In the genomic region with DNA sequence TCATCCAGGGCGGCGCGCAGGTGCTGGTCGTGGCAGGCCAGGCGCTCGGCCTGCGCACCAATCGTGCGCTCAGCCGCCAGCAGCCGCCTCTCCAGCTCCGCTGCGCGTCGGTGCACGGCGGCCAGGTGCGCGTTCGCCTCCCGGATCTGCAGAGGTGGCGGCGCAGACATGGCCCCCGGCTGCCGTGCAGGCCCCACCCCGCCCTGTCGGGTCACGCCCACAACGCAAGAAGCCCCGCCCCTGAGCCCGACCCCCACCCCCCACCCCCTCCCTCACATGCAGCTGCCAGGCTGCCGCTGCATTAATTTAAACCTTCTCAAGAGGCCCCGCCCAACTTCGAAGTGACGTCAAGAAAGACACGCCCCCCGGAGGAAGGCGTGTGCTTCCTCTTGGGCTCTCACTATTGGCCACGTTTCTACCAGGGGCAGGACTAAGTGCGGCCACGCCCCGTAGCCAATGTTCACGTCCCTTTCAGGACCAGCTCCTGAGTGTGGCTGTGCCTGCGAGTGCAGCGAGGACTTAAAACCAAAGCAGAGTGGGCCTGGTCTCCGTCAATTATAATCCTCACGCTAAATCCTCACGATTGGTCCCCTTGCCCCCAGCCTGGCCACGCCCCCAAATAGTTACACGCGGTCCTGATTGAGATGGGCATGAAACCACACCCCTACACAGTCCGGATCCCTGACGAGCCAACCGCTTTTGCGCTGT, we compare ENCODE assay signal across 7 mouse cellular contexts. TPM values are rescaled to one million over a fixed set of nuclear protein-coding genes. Genes with fewer than 3 reads are reported as not detected.
DNase-seq lines count a peak whose midpoint lies in the region; ATAC-seq lines count a peak whose summit lies in the region.

No protein-coding gene starts in this region.

- no peaks in the 10 kb centered on the region for H3K9me3 ChIP-seq in intestine, embryonic 15.5 days
- H3K9me3 ChIP-seq in midbrain, embryonic 10.5 days (replicated peaks), result no peaks in the 10 kb centered on the region

- ATAC-seq in intestine, embryonic 15.5 days, result peak; percentile 93

- peak overlapping the region; percentile 80 for H3K9ac ChIP-seq in intestine, embryonic 15.5 days

- no peaks in the 10 kb centered on the region for H3K27me3 ChIP-seq in intestine, embryonic 15.5 days (replicated peaks)
- no peaks in the 10 kb centered on the region for H3K27me3 ChIP-seq in midbrain, embryonic 10.5 days (ENCODE audit: low read depth, poor library complexity, severe bottlenecking)

- peak overlapping the region; percentile 79 for H3K4me2 ChIP-seq in intestine, embryonic 15.5 days (replicated peaks)

- peaks cover 7% of the 10 kb centered on the region; the same call in 1 of the 2 replicates for H3K36me3 ChIP-seq in intestine, embryonic 15.5 days
- peaks cover 30% of the 10 kb centered on the region for H3K36me3 ChIP-seq in midbrain, embryonic 10.5 days

- H3K27ac ChIP-seq in intestine, embryonic 15.5 days, result peak overlapping the region; percentile 84
- peak overlapping the region; percentile 94 for H3K27ac ChIP-seq in midbrain, embryonic 10.5 days (replicated peaks)

- under 1% methylated on average over 55 of the region's 55 CpGs for WGBS in intestine, embryonic 15.5 days
- under 1% methylated on average over 55 of the region's 55 CpGs for WGBS in midbrain, embryonic 10.5 days

- peak overlapping the region; percentile 80 for H3K4me3 ChIP-seq in intestine, embryonic 15.5 days (replicated peaks)
- H3K4me3 ChIP-seq in midbrain, embryonic 10.5 days, result peak overlapping the region; percentile 88

- intact Hi-C loops in gastrocnemius, postnatal 36 days (cut with DNase I), result no loop called here
- intact Hi-C loops in left cerebral cortex, postnatal 25 days (cut with DNase I), result loop anchor here (5.0 kb wide), 1 partner anchor 45 kb away; a partner anchor contains a TSS

- DNase-seq in adrenal gland, adult 2 months, result peak; percentile 97
- peak; percentile 99 for DNase-seq in embryo, embryonic 11.5 days (ENCODE audit: low read depth, low spot score)
- peak; percentile 93 to 98 for DNase-seq in gastrocnemius, postnatal 36 days
- peak; percentile 97 to 99 for DNase-seq in left cerebral cortex, postnatal 25 days (ENCODE audit: low spot score in 2 of 2)
- peak; percentile 98 for DNase-seq in midbrain, embryonic 10.5 days (ENCODE audit: low spot score)
- peak; percentile 91 for DNase-seq in right cerebral cortex, postnatal 4 days

- H3K4me1 ChIP-seq in intestine, embryonic 15.5 days (replicated peaks), result peaks cover 24% of the 10 kb centered on the region
- peaks cover 41% of the 10 kb centered on the region for H3K4me1 ChIP-seq in midbrain, embryonic 10.5 days

RNA-seq across cellular contexts. Expression of a gene that starts 0.8 kb away (rescaled TPM):
- total RNA-seq in adrenal gland, adult 2 months (2021), result 100 to 1,000 TPM; 263 to 339 TPM
- 862 and 877 TPM in 2 replicates for polyA plus RNA-seq in adrenal gland, adult 2 months (2012; rRNA removed)
- 100 to 1,000 TPM; 425 to 470 TPM for total RNA-seq in gastrocnemius, postnatal 36 days (2021)
- 471 and 522 TPM in 2 replicates for polyA plus RNA-seq in intestine, embryonic 15.5 days (2015; fragmentation: Nextera tagmentation; extraction: Ambion mirVana)
- 100 to 1,000 TPM; 227 to 237 TPM for total RNA-seq in left cerebral cortex, postnatal 25 days (2021)
- 385 and 393 TPM in 2 replicates for polyA plus RNA-seq in midbrain, embryonic 10.5 days (2016; fragmentation: Nextera tagmentation; extraction: Ambion mirVana)

RNA-seq across cellular contexts. Expression of a gene that starts 1.0 kb away (rescaled TPM):
- total RNA-seq in adrenal gland, adult 2 months (2021), result 10 to 100 TPM; 26.8 to 31.6 TPM
- polyA plus RNA-seq in adrenal gland, adult 2 months (2012; rRNA removed), result 50.2 and 57.3 TPM in 2 replicates
- 1 to 10 TPM; 3.3 to 3.4 TPM for total RNA-seq in gastrocnemius, postnatal 36 days (2021)
- 14.3 and 15.2 TPM in 2 replicates for polyA plus RNA-seq in intestine, embryonic 15.5 days (2015; fragmentation: Nextera tagmentation; extraction: Ambion mirVana)
- 10 to 100 TPM; 11.0 to 12.3 TPM for total RNA-seq in left cerebral cortex, postnatal 25 days (2021)
- 12.0 and 16.5 TPM in 2 replicates for polyA plus RNA-seq in midbrain, embryonic 10.5 days (2016; fragmentation: Nextera tagmentation; extraction: Ambion mirVana)

RNA-seq across cellular contexts. Expression of a gene that starts 40.5 kb away (rescaled TPM):
- 1 to 10 TPM; 3.2 to 3.9 TPM for total RNA-seq in adrenal gland, adult 2 months (2021)
- polyA plus RNA-seq in adrenal gland, adult 2 months (2012; rRNA removed), result 53.9 and 64.0 TPM in 2 replicates
- total RNA-seq in gastrocnemius, postnatal 36 days (2021), result 1 to 10 TPM; 4.1 to 5.0 TPM
- 9.9 and 10.7 TPM in 2 replicates for polyA plus RNA-seq in intestine, embryonic 15.5 days (2015; fragmentation: Nextera tagmentation; extraction: Ambion mirVana)
- total RNA-seq in left cerebral cortex, postnatal 25 days (2021), result 1 to 10 TPM; 3.8 to 4.1 TPM
- 4.1 and 5.6 TPM in 2 replicates for polyA plus RNA-seq in midbrain, embryonic 10.5 days (2016; fragmentation: Nextera tagmentation; extraction: Ambion mirVana)

RNA-seq across cellular contexts. Expression of a gene that starts 43.7 kb away (rescaled TPM):
- 10 to 100 TPM; 64.3 to 77.8 TPM for total RNA-seq in adrenal gland, adult 2 months (2021)
- polyA plus RNA-seq in adrenal gland, adult 2 months (2012; rRNA removed), result 82.4 and 97.1 TPM in 2 replicates
- 10 to 100 TPM; 37.0 to 37.1 TPM for total RNA-seq in gastrocnemius, postnatal 36 days (2021)
- 73.5 and 76.2 TPM in 2 replicates for polyA plus RNA-seq in intestine, embryonic 15.5 days (2015; fragmentation: Nextera tagmentation; extraction: Ambion mirVana)
- 10 to 100 TPM; 88.4 to 91.3 TPM for total RNA-seq in left cerebral cortex, postnatal 25 days (2021)
- 140 and 145 TPM in 2 replicates for polyA plus RNA-seq in midbrain, embryonic 10.5 days (2016; fragmentation: Nextera tagmentation; extraction: Ambion mirVana)

RNA-seq across cellular contexts. Expression of a gene that starts 47.7 kb away (rescaled TPM):
- total RNA-seq in adrenal gland, adult 2 months (2021), result 10 to 100 TPM; 30.0 to 36.2 TPM
- 104 and 121 TPM in 2 replicates for polyA plus RNA-seq in adrenal gland, adult 2 months (2012; rRNA removed)
- total RNA-seq in gastrocnemius, postnatal 36 days (2021), result 10 to 100 TPM; 13.4 to 16.1 TPM
- 38.7 and 42.8 TPM in 2 replicates for polyA plus RNA-seq in intestine, embryonic 15.5 days (2015; fragmentation: Nextera tagmentation; extraction: Ambion mirVana)
- total RNA-seq in left cerebral cortex, postnatal 25 days (2021), result 10 to 100 TPM; 64.1 to 64.6 TPM
- polyA plus RNA-seq in midbrain, embryonic 10.5 days (2016; fragmentation: Nextera tagmentation; extraction: Ambion mirVana), result 44.7 and 45.6 TPM in 2 replicates

Comparison
In these comparisons a context has a peak if more than half of its experiments do, and no peak if none do; other contexts are left out.
1. Peak in every context shown above with its lines: DNase-seq, ATAC-seq, H3K4me3 ChIP-seq and H3K27ac ChIP-seq.